Mouse (Mus musculus) stomach, embryonic 14.5 days (tissue): ENCODE results near the gene Spata18. TPM values are rescaled to one million over a fixed set of nuclear protein-coding genes. Genes with fewer than 3 reads are reported as not detected.

Source experiments
- ATAC-seq: fragments of 200-750 bp; cut with Nextera tagmentation; 2 replicates; pipeline ENCODE4 v1.8.0; 2017; ENCODE audit warnings: low read depth, moderate TSS enrichment; ENCODE audit not compliant: insufficient number of reproducible peaks, insufficient read depth, low FRiP score
- H3K27ac ChIP-seq: fragments of 300-500 bp; sonication (generic); 2 replicates; pipeline ENCODE4 v1.5.1; 2014; ENCODE audit warnings: mild to moderate bottlenecking, low read length, moderate library complexity, mixed read lengths
- H3K27me3 ChIP-seq: fragments of 300-500 bp; sonication (generic); 2 replicates; pipeline ENCODE4 v1.6.1; 2014; ENCODE audit warnings: low read length, control low read depth, mixed read lengths; ENCODE audit not compliant: control insufficient read depth, insufficient read depth
- H3K36me3 ChIP-seq: fragments of 300-500 bp; sonication (generic); 2 replicates; pipeline ENCODE4 v1.6.1; 2014; ENCODE audit warnings: mild to moderate bottlenecking, control low read depth, low read length, moderate library complexity, mixed read lengths; ENCODE audit not compliant: control insufficient read depth, insufficient read depth
- H3K4me1 ChIP-seq: fragments of 300-500 bp; sonication (generic); 2 replicates; pipeline ENCODE4 v1.6.1; 2014; ENCODE audit warnings: low read length, control low read depth, mixed read lengths; ENCODE audit not compliant: control insufficient read depth, insufficient read depth
- H3K4me2 ChIP-seq: fragments of 300-500 bp; sonication (generic); replicated peaks from 2 replicates; pipeline ENCODE4 v1.6.1; 2014; ENCODE audit warnings: low read depth, low read length, control low read depth
- H3K4me3 ChIP-seq: fragments of 300-500 bp; sonication (generic); 2 replicates; pipeline ENCODE4 v1.5.1; 2014; ENCODE audit warnings: low read depth, low read length, control low read depth
- H3K9ac ChIP-seq: fragments of 300-500 bp; sonication (generic); replicated peaks from 2 replicates; pipeline ENCODE4 v1.6.1; 2014; ENCODE audit warnings: low read depth, mild to moderate bottlenecking, control low read depth, low read length, moderate library complexity, mixed read lengths
- H3K9me3 ChIP-seq: fragments of 300-500 bp; sonication (generic); 2 replicates; pipeline ENCODE4 v1.6.1; 2016; ENCODE audit warnings: low read depth, low read length, control low read depth; ENCODE audit not compliant: control insufficient read depth
- WGBS: fragments of 180-500 bp; shearing (Covaris S2); extraction: QIAGEN DNeasy Blood & Tissue Kit; methylation state at CpG from one replicate; pipeline ENCODE4 v1.1.7; 2014; 5-methylcytosine and 5-hydroxymethylcytosine counted together
- polyA plus RNA-seq: library from polyadenylated mRNA; unstranded; fragments of >200 nt; fragmentation: Nextera tagmentation; extraction: Ambion mirVana; gene quantifications from 2 replicates; pipeline ENCODE4 v1.2.1, GENCODE M21; 2014

Spata18 gene
- polyA plus RNA-seq, 1 experiment from 2014 or later = 0.36 TPM

GRCm38 (mm10) chr5:73641058-73641457 lies 10.1 kb upstream of the Spata18 start:
- no peak overlapping the region for H3K4me2 ChIP-seq
- 87% methylated on average over 3 of the region's 3 CpGs for WGBS
- no peaks in the 10 kb centered on the region for H3K9me3 ChIP-seq
- no peaks in the 10 kb centered on the region; the same call in 1 of the 2 replicates for H3K36me3 ChIP-seq
- ATAC-seq = no peak
- no peak overlapping the region for H3K27ac ChIP-seq
- H3K4me1 ChIP-seq = no peaks in the 10 kb centered on the region
- H3K27me3 ChIP-seq = no peaks in the 10 kb centered on the region
- no peak overlapping the region for H3K9ac ChIP-seq
- H3K4me3 ChIP-seq = no peak overlapping the region

GRCm38 (mm10) chr5:73642091-73642490 lies 9.1 kb upstream of the Spata18 start:
- Histone ChIP-seq H3K4me2 (no peak overlapping the region), H3K4me3 (no peak overlapping the region), H3K27ac (no peak overlapping the region), H3K9ac (no peak overlapping the region), H3K9me3 (no peaks in the 10 kb centered on the region), H3K27me3 (no peaks in the 10 kb centered on the region), H3K36me3 (no peaks in the 10 kb centered on the region; the same call in 1 of the 2 replicates), H3K4me1 (0 out of 2 replicates have a peak, but pooled peaks cover 2% of the 10 kb centered on the region)
- WGBS = 87% methylated on average over 4 of the region's 4 CpGs
- no peak for ATAC-seq

- Histone ChIP-seq H3K36me3 (no peaks in the 10 kb centered on the region), H3K4me1 (peaks cover 12% of the 10 kb centered on the region; the same call in 1 of the 2 replicates), H3K4me3 (peak within 1 kb of the TSS; percentile 70), H3K9me3 (no peaks in the 10 kb centered on the region), H3K9ac (peak within 1 kb of the TSS; percentile 57), H3K27me3 (peaks cover 27% of the 10 kb centered on the region), H3K27ac (no peak within 1 kb of the TSS), H3K4me2 (peak within 1 kb of the TSS; percentile 74)
- WGBS = under 1% methylated on average over 62 of the region's 62 CpGs
- ATAC-seq = peak; percentile 88
These were observed 3.8 kb upstream of the Spata18 start, which contains the start of gene Sgcb for GRCm38 (mm10) chr5:73647261-73647900. TSS of gene Sgcb (minus strand) at chr5:73647790.

- WGBS = under 1% methylated on average over 15 of the region's 15 CpGs
- peak overlapping the region; percentile 36; the same call in 1 of the 2 replicates for H3K9ac ChIP-seq
- H3K36me3 ChIP-seq = no peaks in the 10 kb centered on the region
These were observed 714 bp upstream of the Spata18 start for GRCm38 (mm10) chr5:73650365-73650964.

GRCm38 (mm10) chr5:73651855-73652201 lies 649 bp downstream of the Spata18 start:
- 2% methylated on average over 4 of the region's 4 CpGs for WGBS
- H3K4me3 ChIP-seq = peak overlapping the region; percentile 54
- peak overlapping the region; percentile 98 for H3K4me2 ChIP-seq
- peaks cover 34% of the 10 kb centered on the region for H3K27me3 ChIP-seq
- H3K9ac ChIP-seq = 0 out of 2 replicates have a peak overlapping the region, but pooled peaks have one; percentile 36
- no peaks in the 10 kb centered on the region for H3K9me3 ChIP-seq
- no peak for ATAC-seq
- H3K27ac ChIP-seq = no peak overlapping the region
- H3K36me3 ChIP-seq = no peaks in the 10 kb centered on the region
- H3K4me1 ChIP-seq = peaks cover 9% of the 10 kb centered on the region; the same call in 1 of the 2 replicates

More at GRCm38 (mm10) chr5:73650365-73650964, 714 bp upstream of the Spata18 start:
- H3K4me2 ChIP-seq = peak overlapping the region; percentile 98
- peaks cover 12% of the 10 kb centered on the region; the same call in 1 of the 2 replicates for H3K4me1 ChIP-seq
- peak overlapping the region; percentile 54 for H3K4me3 ChIP-seq
- no peak overlapping the region for H3K27ac ChIP-seq
- no peaks in the 10 kb centered on the region for H3K9me3 ChIP-seq
- H3K27me3 ChIP-seq = peaks cover 34% of the 10 kb centered on the region
- ATAC-seq = no peak

GRCm38 (mm10) chr5:73666695-73667094 lies 15.5 kb downstream of the Spata18 start:
- ATAC-seq = no peak

GRCm38 (mm10) chr5:73667877-73668276 lies 16.7 kb downstream of the Spata18 start:
- Histone ChIP-seq H3K9me3 (no peaks in the 10 kb centered on the region), H3K27me3 (no peaks in the 10 kb centered on the region), H3K4me2 (no peak overlapping the region), H3K4me1 (no peaks in the 10 kb centered on the region; the same call in 1 of the 2 replicates), H3K36me3 (no peaks in the 10 kb centered on the region), H3K27ac (no peak overlapping the region), H3K4me3 (no peak overlapping the region), H3K9ac (no peak overlapping the region)
- 85% methylated on average over 2 of the region's 2 CpGs for WGBS
- no peak for ATAC-seq

More at GRCm38 (mm10) chr5:73666695-73667094, 15.5 kb downstream of the Spata18 start:
- WGBS = 57% methylated on average over 2 of the region's 2 CpGs
- H3K27me3 ChIP-seq = no peaks in the 10 kb centered on the region
- H3K9me3 ChIP-seq = no peaks in the 10 kb centered on the region
- no peak overlapping the region for H3K9ac ChIP-seq
- H3K4me3 ChIP-seq = no peak overlapping the region
- H3K27ac ChIP-seq = no peak overlapping the region
- H3K4me1 ChIP-seq = no peaks in the 10 kb centered on the region; the same call in 1 of the 2 replicates
- no peak overlapping the region for H3K4me2 ChIP-seq
- H3K36me3 ChIP-seq = no peaks in the 10 kb centered on the region

- Histone ChIP-seq H3K4me3 (no peak overlapping the region), H3K4me2 (no peak overlapping the region), H3K36me3 (no peaks in the 10 kb centered on the region), H3K9me3 (no peaks in the 10 kb centered on the region), H3K27me3 (no peaks in the 10 kb centered on the region), H3K4me1 (no peaks in the 10 kb centered on the region; the same call in 1 of the 2 replicates), H3K27ac (no peak overlapping the region), H3K9ac (no peak overlapping the region)
- 58% methylated on average over 26 of the region's 26 CpGs for WGBS
- no peak for ATAC-seq
These were observed 18.2 kb downstream of the Spata18 start for GRCm38 (mm10) chr5:73669386-73669785.
